22 mouse cellular contexts compared by ENCODE assay signal in genomic region chr14:62168711-62169110, GRCm38 (mm10).
DNase-seq lines count a peak whose midpoint lies in the region; ATAC-seq and TF ChIP-seq lines count a peak whose summit lies in the region.
"Had no signal": no experiment of that assay in that cellular context is flagged by ENCODE, and none has a peak within 500 bp of the region (broad histone marks: within the 10 kb centered on the region; RNA-seq: fewer than 3 reads in every experiment).

No protein-coding gene starts in this region.

- H3K4me2 ChIP-seq in heart, embryonic 15.5 days = no peak overlapping the region
- H3K4me2 ChIP-seq in intestine, postnatal 0 days (replicated peaks; ENCODE audit: low read depth) = no peak overlapping the region
- H3K4me2 ChIP-seq: embryonic facial prominence, embryonic 12.5 days; forebrain, embryonic 12.5 days had no signal

- TF ChIP-seq EP300 in MEL (IDR thresholded peaks at IDR 0.05; ENCODE audit: low read depth in 1 of 2, low read length in 2 of 2) = no peak

- 56% methylated on average over 6 of the region's 6 CpGs for WGBS in heart, embryonic 10.5 days
- WGBS in heart, embryonic 15.5 days = 40% methylated on average over 6 of the region's 6 CpGs
- WGBS in intestine, postnatal 0 days = 37% methylated on average over 6 of the region's 6 CpGs

- H3K27ac ChIP-seq in heart, embryonic 10.5 days = peak overlapping the region; percentile 16; the same call in 1 of the 2 replicates
- H3K27ac ChIP-seq in heart, embryonic 15.5 days = 0 out of 2 replicates have a peak overlapping the region, but pooled peaks have one; percentile 16
- no peak overlapping the region for H3K27ac ChIP-seq in MEL (ENCODE audit: control insufficient read depth, low read depth, low read length)
- no peak overlapping the region for H3K27ac ChIP-seq in intestine, postnatal 0 days (ENCODE audit: low read depth, low read length)
- H3K27ac ChIP-seq: embryonic facial prominence, embryonic 10.5 days; embryonic facial prominence, embryonic 12.5 days; forebrain, embryonic 12.5 days had no signal

- H3K9me3 ChIP-seq in heart, embryonic 10.5 days = no peaks in the 10 kb centered on the region
- H3K9me3 ChIP-seq in heart, embryonic 15.5 days (replicated peaks) = no peaks in the 10 kb centered on the region
- H3K9me3 ChIP-seq in MEL (replicated peaks; ENCODE audit: insufficient read depth, low read length) = no peaks in the 10 kb centered on the region
- no peaks in the 10 kb centered on the region for H3K9me3 ChIP-seq in intestine, postnatal 0 days (ENCODE audit: control insufficient read depth)
- H3K9me3 ChIP-seq: embryonic facial prominence, embryonic 10.5 days; embryonic facial prominence, embryonic 12.5 days; forebrain, embryonic 12.5 days had no signal

- intact Hi-C loops in heart, postnatal 14 days (cut with DNase I) = no loop called here

- no peaks in the 10 kb centered on the region for H3K79me2 ChIP-seq in MEL (ENCODE audit: control insufficient read depth, insufficient read depth, low read length, poor library complexity)

- no peak overlapping the region for H3K4me3 ChIP-seq in heart, embryonic 10.5 days
- H3K4me3 ChIP-seq in heart, embryonic 15.5 days = no peak overlapping the region
- H3K4me3 ChIP-seq in MEL (ENCODE audit: control insufficient read depth in 1 of 2, insufficient read depth in 1 of 2, low read depth in 2 of 2, low read length in 2 of 2) = no peak overlapping the region
- no peak overlapping the region for H3K4me3 ChIP-seq in intestine, postnatal 0 days (ENCODE audit: low read depth, low read length)
- H3K4me3 ChIP-seq: embryonic facial prominence, embryonic 10.5 days; embryonic facial prominence, embryonic 12.5 days; forebrain, embryonic 12.5 days had no signal

- H3K9ac ChIP-seq in heart, embryonic 15.5 days = no peak overlapping the region
- no peak overlapping the region for H3K9ac ChIP-seq in MEL (ENCODE audit: control insufficient read depth, low read depth, low read length, poor library complexity, severe bottlenecking)
- no peak overlapping the region for H3K9ac ChIP-seq in intestine, postnatal 0 days (ENCODE audit: low read depth, low read length)
- H3K9ac ChIP-seq: embryonic facial prominence, embryonic 12.5 days; forebrain, embryonic 12.5 days; forebrain, postnatal 0 days had no signal

- ATAC-seq in heart, embryonic 15.5 days (replicated peaks; ENCODE audit: insufficient number of reproducible peaks, insufficient read depth, low FRiP score, low read depth) = no peak
- ATAC-seq in intestine, postnatal 0 days = peak; percentile 65; the same call in 1 of the 2 replicates
- ATAC-seq: activated CD4-positive, CD25-positive, alpha-beta regulatory T cell, adult 4 months; forebrain, embryonic 14.5 days; forebrain, postnatal 0 days; Patski had no signal

- no peak for TF ChIP-seq CTCF in MEL (IDR thresholded peaks at IDR 0.05 in 2 of 3, conservative IDR thresholded peaks at IDR 0.05 in 1 of 3; ENCODE audit: control insufficient read depth in 1 of 3, insufficient read depth in 1 of 3, low read depth in 2 of 3, low read length in 3 of 3, poor library complexity in 1 of 3, severe bottlenecking in 1 of 3)
- no peak for TF ChIP-seq CTCF in intestine, postnatal 0 days (IDR thresholded peaks at IDR 0.05; ENCODE audit: low read depth)

- 0 out of 2 replicates have a peak, but pooled peaks cover 7% of the 10 kb centered on the region for H3K27me3 ChIP-seq in heart, embryonic 10.5 days (ENCODE audit: insufficient read depth, poor library complexity, severe bottlenecking)
- H3K27me3 ChIP-seq in heart, embryonic 15.5 days = no peaks in the 10 kb centered on the region
- no peaks in the 10 kb centered on the region for H3K27me3 ChIP-seq in MEL (ENCODE audit: control insufficient read depth in 1 of 2, insufficient read depth in 2 of 2, low read length in 2 of 2)
- H3K27me3 ChIP-seq in intestine, postnatal 0 days (replicated peaks; ENCODE audit: control insufficient read depth, insufficient read depth, low read length) = no peaks in the 10 kb centered on the region
- H3K27me3 ChIP-seq: embryonic facial prominence, embryonic 12.5 days; forebrain, embryonic 12.5 days; Patski had no signal

- no peak for DNase-seq in heart, embryonic 10.5 days (ENCODE audit: low spot score)
- DNase-seq in heart, postnatal 14 days = no peak
- DNase-seq in heart, adult 9 months (ENCODE audit: low spot score in 2 of 2) = no peak
- no peak for DNase-seq in MEL (ENCODE audit: low read depth, low spot score)
- DNase-seq in frontal cortex, postnatal 25 days (ENCODE audit: low spot score in 2 of 2) = no peak
- DNase-seq: adrenal gland, adult 8-10 months; adrenal gland, postnatal 14 days; adrenal gland, postnatal 36 days; cerebellum, adult 11-12 months; cerebellum, adult 2 months; cerebellum, adult 9-10 months; cerebellum, postnatal 10 days; cerebellum, postnatal 25 days; forebrain, postnatal 0 days had no signal

- TF ChIP-seq POLR2A in MEL (IDR thresholded peaks at IDR 0.05; ENCODE audit: control insufficient read depth in 1 of 2, insufficient read depth in 1 of 2, low read depth in 1 of 2, low read length in 2 of 2, poor library complexity in 1 of 2) = no peak

- TF ChIP-seq RAD21 in MEL (IDR thresholded peaks at IDR 0.05; ENCODE audit: low read depth, low read length) = no peak

- peaks cover 51% of the 10 kb centered on the region for H3K4me1 ChIP-seq in heart, embryonic 10.5 days
- peaks cover 45% of the 10 kb centered on the region for H3K4me1 ChIP-seq in heart, embryonic 15.5 days (replicated peaks)
- H3K4me1 ChIP-seq in MEL (ENCODE audit: control insufficient read depth in 1 of 2, insufficient read depth in 2 of 2, low read length in 2 of 2) = peaks cover 0 to 27% of the 10 kb centered on the region in 2 experiments; a peak in 1 of 4 replicates
- no peaks in the 10 kb centered on the region for H3K4me1 ChIP-seq in intestine, postnatal 0 days (replicated peaks; ENCODE audit: control insufficient read depth, insufficient read depth, low read length)

- H3K36me3 ChIP-seq in heart, embryonic 10.5 days = no peaks in the 10 kb centered on the region
- no peaks in the 10 kb centered on the region for H3K36me3 ChIP-seq in heart, embryonic 15.5 days
- H3K36me3 ChIP-seq in MEL (ENCODE audit: control insufficient read depth in 1 of 2, insufficient read depth in 2 of 2, low read length in 2 of 2) = no peaks in the 10 kb centered on the region
- H3K36me3 ChIP-seq in intestine, postnatal 0 days (ENCODE audit: control insufficient read depth, insufficient read depth) = no peaks in the 10 kb centered on the region
- H3K36me3 ChIP-seq: embryonic facial prominence, embryonic 10.5 days; embryonic facial prominence, embryonic 12.5 days; forebrain, embryonic 12.5 days had no signal

TF ChIP-seq in MEL, 35 proteins besides CTCF, POLR2A, EP300 and RAD21:
- no peak for TF ChIP-seq UBTF (IDR thresholded peaks at IDR 0.05; ENCODE audit: borderline replicate concordance, insufficient read depth, low read depth, low read length)
- peak; percentile 79 for TF ChIP-seq USF1 (IDR thresholded peaks at IDR 0.05; ENCODE audit: low read depth, low read length)
- TF ChIP-seq MEF2A (IDR thresholded peaks at IDR 0.05; ENCODE audit: extremely low read depth, insufficient replicate concordance, low read depth, low read length, poor library complexity, severe bottlenecking) = no peak
- no peak for TF ChIP-seq NELFE (IDR thresholded peaks at IDR 0.05; ENCODE audit: low read depth, low read length)
- TF ChIP-seq SIN3A (IDR thresholded peaks at IDR 0.05; ENCODE audit: low read length) = 0 out of 2 replicates have a peak, but pooled peaks have one; percentile 25
- TF ChIP-seq GABPA (IDR thresholded peaks at IDR 0.05; ENCODE audit: low read depth, low read length) = no peak
- TF ChIP-seq HCFC1 (IDR thresholded peaks at IDR 0.05; ENCODE audit: low read depth, low read length) = no peak
- no peak for TF ChIP-seq BHLHE40 (IDR thresholded peaks at IDR 0.05; ENCODE audit: borderline replicate concordance, low read depth, low read length)
- no peak; a peak in 1 of 4 replicates for TF ChIP-seq USF2 (IDR thresholded peaks at IDR 0.05; ENCODE audit: borderline replicate concordance in 1 of 2, insufficient read depth in 1 of 2, low read depth in 1 of 2, low read length in 2 of 2)
- peak; percentile 73; the same call in 1 of the 2 replicates for TF ChIP-seq MAX (IDR thresholded peaks at IDR 0.05; ENCODE audit: low read length)
- TF ChIP-seq MXI1 (IDR thresholded peaks at IDR 0.05; ENCODE audit: low read depth, low read length) = peak; percentile 50
- TF ChIP-seq POLR2AphosphoS5 (IDR thresholded peaks at IDR 0.05; ENCODE audit: borderline replicate concordance, low read depth, low read length) = no peak

Comparison
In these comparisons a context has a peak if more than half of its experiments do, and no peak if none do; other contexts are left out.
1. H3K27ac ChIP-seq: peak in heart, embryonic 10.5 days (single experiment) and heart, embryonic 15.5 days (single experiment); none in MEL (single experiment) and intestine, postnatal 0 days (single experiment).